Mouse (Mus musculus) granulocyte monocyte progenitor cell, adult 5-6 weeks (primary cell): Measurements from ENCODE around the gene Med15. TPM values are rescaled to one million over a fixed set of nuclear protein-coding genes. Genes with fewer than 3 reads are reported as not detected.
"Not testable (repeated sequence)": the region's sequence is repeated elsewhere in the genome, so short reads cannot be mapped to it uniquely, and the experiment has no call there.

Source experiments
- ATAC-seq: replicated peaks from 2 replicates; pipeline ENCODE4 v1.8.0; 2016; ENCODE audit warnings: mild to moderate bottlenecking, moderate TSS enrichment, inconsistent platforms; ENCODE audit not compliant: poor library complexity, severe bottlenecking
- total RNA-seq, 2 experiments: library from RNA; stranded (forward) in 1 of 2; stranded (reverse) in 1 of 2; fragments of 200-712, 200-1000 nt in 1 of 2; fragments of >200 nt in 1 of 2; fragmentation: Nextera tagmentation in 1 of 2; gene quantifications; 2 replicates each; pipeline ENCODE4 v1.2.3; 2014 to 2017

The Med15 gene
- total RNA-seq, 2 experiments from 2014 or later, result 23.7 to 61.7 TPM

DNA sequence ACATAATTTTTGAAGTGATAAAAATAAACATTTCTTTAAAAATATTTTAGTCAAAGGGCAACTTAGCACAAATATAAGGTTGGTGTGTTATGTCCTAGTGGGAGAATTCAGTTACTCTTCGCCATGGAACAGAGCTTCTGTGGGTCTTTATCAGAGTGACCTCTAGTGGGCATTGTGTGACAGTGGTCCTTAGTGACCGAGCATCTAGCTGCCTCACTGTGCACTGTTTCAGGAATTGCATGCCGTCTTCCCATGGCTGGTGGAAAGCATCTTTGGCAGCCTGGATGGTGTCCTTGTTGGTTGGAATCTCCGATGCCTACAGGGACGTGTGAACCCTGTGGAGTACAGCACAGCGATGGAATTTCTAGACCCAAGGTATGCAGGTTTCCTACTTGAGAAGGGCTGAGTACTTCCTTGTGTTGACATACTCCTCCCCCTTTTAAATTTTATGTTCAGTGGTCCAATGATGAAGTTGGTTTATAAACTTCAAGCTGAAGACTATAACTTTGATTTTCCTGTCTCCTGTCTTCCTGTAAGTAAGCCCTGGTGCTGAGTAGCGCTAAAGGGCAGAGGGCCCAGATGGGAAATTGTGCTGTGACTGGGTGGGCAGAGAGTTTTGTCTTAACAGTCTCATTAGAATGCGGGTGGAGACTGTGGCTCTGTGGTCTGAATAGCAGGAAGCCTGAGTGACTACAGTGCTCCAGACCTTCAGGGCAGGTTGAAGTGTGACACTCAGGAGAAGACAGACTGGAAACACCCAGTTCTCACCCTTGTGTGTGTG, 107.0 kb downstream of the Med15 start:
- ATAC-seq, result peak; percentile 73

DNA sequence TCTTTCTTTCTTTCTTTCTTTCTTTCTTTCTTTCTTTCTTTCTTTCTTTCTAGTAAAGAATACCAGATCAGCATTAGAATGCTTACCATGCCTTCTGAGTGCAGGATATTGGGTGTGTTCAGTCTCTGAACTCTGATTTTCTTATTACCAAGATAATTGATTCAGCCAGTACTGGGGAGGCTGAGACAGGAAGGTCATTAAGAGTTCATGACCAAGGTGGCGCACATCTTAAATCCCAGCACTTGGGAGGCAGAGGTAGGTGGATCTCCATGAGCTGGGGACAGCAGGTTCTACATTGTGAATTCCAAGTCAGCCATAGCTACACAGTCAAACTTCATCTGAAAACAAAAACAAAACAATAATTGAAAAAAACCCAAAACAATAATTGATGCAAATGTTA, 110.8 kb downstream of the Med15 start:
- no peak for ATAC-seq

GRCm38 (mm10) chr16:17619198-17620105, 113.2 kb downstream of the Med15 start, which contains the start of gene Smpd4:
Gene Smpd4, plus strand, starts transcription at chr16:17619354.
- ATAC-seq, result peak; percentile 78

DNA sequence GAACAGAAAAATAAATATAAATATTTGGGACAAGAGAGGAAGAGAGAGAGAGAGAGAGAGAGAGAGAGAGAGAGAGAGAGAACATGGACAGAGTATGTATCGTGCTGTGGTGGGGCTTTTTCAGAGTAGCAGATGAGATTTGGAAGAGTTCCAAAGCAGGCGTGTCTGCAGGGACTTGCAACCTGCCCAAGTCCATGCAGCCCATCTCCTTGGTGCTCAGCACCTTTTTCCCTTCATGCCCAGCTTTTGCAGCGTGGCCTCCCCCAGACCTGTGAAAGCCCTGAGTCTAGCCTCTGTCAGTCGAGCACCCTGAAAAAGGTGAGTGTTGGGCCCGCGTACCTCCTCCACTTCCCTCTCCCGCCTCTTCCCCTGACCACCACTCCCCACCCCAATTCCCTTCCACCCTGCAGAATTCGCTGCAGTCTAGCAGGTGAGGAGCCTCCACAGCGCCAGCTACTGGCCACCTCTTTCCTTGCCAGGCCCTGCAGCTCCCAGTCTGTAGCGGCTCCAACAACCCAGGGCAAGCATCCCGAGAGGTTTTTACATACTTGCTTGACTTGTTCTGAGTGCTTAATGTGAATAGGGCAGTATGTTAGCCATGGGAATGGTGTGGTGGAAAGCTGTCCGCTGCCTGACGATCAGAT, 114.6 kb downstream of the Med15 start:
- ATAC-seq, result peak; percentile 82

- no peak for ATAC-seq
These were observed 116.5 kb downstream of the Med15 start for GRCm38 (mm10) chr16:17616212-17616611.

GRCm38 (mm10) chr16:17614740-17615139, 118.0 kb downstream of the Med15 start:
- not testable (repeated sequence) for ATAC-seq

DNA sequence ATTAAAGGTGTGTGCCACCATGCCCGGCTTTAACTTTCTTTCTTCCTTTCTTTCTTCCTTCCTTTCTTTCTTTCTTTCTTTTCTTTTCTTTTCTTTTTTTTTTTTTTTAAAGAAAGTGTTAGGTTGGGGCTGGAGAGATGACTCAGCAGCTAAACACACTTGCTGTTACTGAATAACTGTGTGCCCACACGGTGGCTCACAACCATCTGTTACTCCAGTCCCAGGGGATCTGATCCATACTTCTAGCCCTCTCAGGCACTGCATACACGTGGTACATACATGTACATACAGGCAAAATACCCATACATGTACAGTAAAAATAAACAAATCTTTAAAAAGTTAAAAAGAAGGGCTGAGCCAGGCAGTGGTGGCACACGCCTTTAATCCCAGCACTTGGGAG, 121.3 kb downstream of the Med15 start:
- ATAC-seq, result no peak

DNA sequence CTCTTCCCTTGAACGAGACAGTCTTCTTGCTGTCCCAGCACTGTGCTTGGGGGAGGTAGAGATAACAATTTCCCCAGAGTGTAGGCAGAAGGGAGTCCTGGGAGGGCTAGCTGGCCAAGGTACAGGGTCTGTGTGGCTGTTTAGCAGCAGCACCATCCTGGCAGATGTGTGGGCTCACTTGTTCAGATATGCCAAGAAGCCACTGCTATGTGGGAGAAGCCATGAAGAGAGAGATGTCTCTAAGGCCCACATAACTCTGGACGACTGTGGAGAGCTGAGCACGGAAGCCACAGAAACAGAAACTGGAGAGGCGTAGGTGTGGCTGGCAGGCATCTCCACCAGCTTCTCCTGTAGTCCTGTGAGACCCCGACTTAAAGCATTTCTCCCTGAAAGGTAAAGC, 127.0 kb downstream of the Med15 start:
- ATAC-seq, result no peak

- no peak for ATAC-seq
These were observed 127.8 kb downstream of the Med15 start for GRCm38 (mm10) chr16:17604941-17605340.

Other genes starting within 250 kb of the Med15 start
- gene Aifm3, start 243.3 kb downstream of the Med15 start, total RNA-seq (2014; fragmentation: Nextera tagmentation), result not detected in 2 replicates
- not detected in 2 replicates for gene Aifm3, start 243.3 kb downstream of the Med15 start, total RNA-seq (2017)
- 35.0 and 51.1 TPM in 2 replicates for gene Lztr1, start 224.2 kb downstream of the Med15 start, total RNA-seq (2014; fragmentation: Nextera tagmentation)
- gene Lztr1, start 224.2 kb downstream of the Med15 start, total RNA-seq (2017), result 47.1 and 73.7 TPM in 2 replicates
- gene Thap7, start 201.8 kb downstream of the Med15 start, total RNA-seq (2014; fragmentation: Nextera tagmentation), result 18.4 and 24.8 TPM in 2 replicates
- 32.1 and 43.8 TPM in 2 replicates for gene Thap7, start 201.8 kb downstream of the Med15 start, total RNA-seq (2017)
- gene Lrrc74b, start 171.6 kb downstream of the Med15 start, total RNA-seq (2014; fragmentation: Nextera tagmentation), result not detected in 2 replicates
- not detected in 2 replicates for gene Lrrc74b, start 171.6 kb downstream of the Med15 start, total RNA-seq (2017)
- not detected in 2 replicates for gene P2rx6, start 171.0 kb downstream of the Med15 start, total RNA-seq (2014; fragmentation: Nextera tagmentation)
- gene P2rx6, start 171.0 kb downstream of the Med15 start, total RNA-seq (2017), result not detected in 2 replicates
- gene Slc7a4, start 149.7 kb downstream of the Med15 start, total RNA-seq (2014; fragmentation: Nextera tagmentation), result 2.9 and 3.9 TPM in 2 replicates
- 1.5 and 2.0 TPM in 2 replicates for gene Slc7a4, start 149.7 kb downstream of the Med15 start, total RNA-seq (2017)
- 69.2 and 77.1 TPM in 2 replicates for gene Smpd4, start 113.5 kb downstream of the Med15 start, total RNA-seq (2014; fragmentation: Nextera tagmentation)
- gene Smpd4, start 113.5 kb downstream of the Med15 start, total RNA-seq (2017), result 39.3 and 54.7 TPM in 2 replicates
- not detected in 2 replicates for gene Ccdc74a, start 86.4 kb downstream of the Med15 start, total RNA-seq (2014; fragmentation: Nextera tagmentation)
- not detected in 2 replicates for gene Ccdc74a, start 86.4 kb downstream of the Med15 start, total RNA-seq (2017)
- 16.7 and 20.1 TPM in 2 replicates for gene Klhl22, start 26.7 kb upstream of the Med15 start, total RNA-seq (2014; fragmentation: Nextera tagmentation)
- gene Klhl22, start 26.7 kb upstream of the Med15 start, total RNA-seq (2017), result 13.2 and 24.6 TPM in 2 replicates
- 1.1 TPM in 1 of 2 replicates, not detected in the other for gene Scarf2, start 64.4 kb upstream of the Med15 start, total RNA-seq (2014; fragmentation: Nextera tagmentation)
- gene Scarf2, start 64.4 kb upstream of the Med15 start, total RNA-seq (2017), result not detected in 2 replicates
- gene B830017H08Rik, start 100.2 kb upstream of the Med15 start, total RNA-seq (2014; fragmentation: Nextera tagmentation), result not detected in 2 replicates
- gene B830017H08Rik, start 100.2 kb upstream of the Med15 start, total RNA-seq (2017), result not detected in 2 replicates
- 3.0 and 5.2 TPM in 2 replicates for gene Car15, start 105.5 kb upstream of the Med15 start, total RNA-seq (2014; fragmentation: Nextera tagmentation)
- gene Car15, start 105.5 kb upstream of the Med15 start, total RNA-seq (2017), result not detected in 2 replicates
- gene Gm20518, start 158.8 kb upstream of the Med15 start, total RNA-seq (2014; fragmentation: Nextera tagmentation), result 0.06 and 0.69 TPM in 2 replicates
- 0.69 TPM in 1 of 2 replicates, not detected in the other for gene Gm20518, start 158.8 kb upstream of the Med15 start, total RNA-seq (2017)
- gene Tssk1, start 161.3 kb upstream of the Med15 start, total RNA-seq (2014; fragmentation: Nextera tagmentation), result not detected in 2 replicates
- gene Tssk1, start 161.3 kb upstream of the Med15 start, total RNA-seq (2017), result 0.04 TPM in 1 of 2 replicates, not detected in the other
- gene Dgcr2, start 165.7 kb upstream of the Med15 start, total RNA-seq (2014; fragmentation: Nextera tagmentation), result 26.6 and 33.0 TPM in 2 replicates
- 43.1 and 49.6 TPM in 2 replicates for gene Dgcr2, start 165.7 kb upstream of the Med15 start, total RNA-seq (2017)
- gene Tssk2, start 165.7 kb upstream of the Med15 start, total RNA-seq (2014; fragmentation: Nextera tagmentation), result not detected in 2 replicates
- gene Tssk2, start 165.7 kb upstream of the Med15 start, total RNA-seq (2017), result not detected in 2 replicates
- gene Ess2, start 178.5 kb upstream of the Med15 start, total RNA-seq (2014; fragmentation: Nextera tagmentation), result 15.3 and 15.7 TPM in 2 replicates
- gene Ess2, start 178.5 kb upstream of the Med15 start, total RNA-seq (2017), result 19.6 and 19.7 TPM in 2 replicates
- gene Gsc2, start 182.2 kb upstream of the Med15 start, total RNA-seq (2014; fragmentation: Nextera tagmentation), result not detected in 2 replicates
- not detected in 2 replicates for gene Gsc2, start 182.2 kb upstream of the Med15 start, total RNA-seq (2017)
- gene Slc25a1, start 195.3 kb upstream of the Med15 start, total RNA-seq (2014; fragmentation: Nextera tagmentation), result 32.0 and 36.3 TPM in 2 replicates
- gene Slc25a1, start 195.3 kb upstream of the Med15 start, total RNA-seq (2017), result 40.6 and 47.9 TPM in 2 replicates
- gene Vpreb2, start 247.5 kb upstream of the Med15 start, total RNA-seq (2014; fragmentation: Nextera tagmentation), result not detected in 2 replicates
- gene Vpreb2, start 247.5 kb upstream of the Med15 start, total RNA-seq (2017), result not detected in 2 replicates